Mouse (Mus musculus) hindbrain, postnatal 0 days (tissue): ENCODE data around the gene Sept12. TPM values are rescaled to one million over a fixed set of nuclear protein-coding genes. Genes with fewer than 3 reads are reported as not detected.
A peak's percentile ranks its signal among the peaks of the same experiment; 100 is the strongest.

ENCODE experiments used
- ATAC-seq: fragments of 200-750 bp; cut with Nextera tagmentation; 2 replicates; pipeline ENCODE4 v1.8.0; 2017; ENCODE audit warnings: mild to moderate bottlenecking, moderate TSS enrichment, moderate library complexity
- DNase-seq: peaks from one replicate; pipeline ENCODE4 v3.0.0-alpha.2; 2015; ENCODE audit warnings: low spot score
- H3K27ac ChIP-seq: fragments of 300-500 bp; sonication (generic); 2 replicates; pipeline ENCODE4 v1.5.1; 2014; ENCODE audit warnings: mild to moderate bottlenecking
- H3K27me3 ChIP-seq: fragments of 300-500 bp; sonication (generic); 2 replicates; pipeline ENCODE4 v1.6.1; 2014; ENCODE audit warnings: low read length, mixed read lengths; ENCODE audit not compliant: insufficient read depth
- H3K36me3 ChIP-seq: fragments of 300-500 bp; sonication (generic); 2 replicates; pipeline ENCODE4 v1.6.1; 2014; ENCODE audit warnings: low read length, mixed read lengths; ENCODE audit not compliant: insufficient read depth
- H3K4me1 ChIP-seq: fragments of 300-500 bp; sonication (generic); 2 replicates; pipeline ENCODE4 v1.6.1; 2014; ENCODE audit warnings: antibody characterized with exemption, low read length, mixed read lengths; ENCODE audit not compliant: insufficient read depth
- H3K4me2 ChIP-seq: fragments of 300-500 bp; sonication (generic); 2 replicates; pipeline ENCODE4 v1.6.1; 2014; ENCODE audit warnings: low read depth, mild to moderate bottlenecking, low read length, moderate library complexity, mixed read lengths
- H3K4me3 ChIP-seq: fragments of 300-500 bp; sonication (generic); 2 replicates; pipeline ENCODE4 v1.5.1; 2014; ENCODE audit warnings: low read length
- H3K9ac ChIP-seq: fragments of 300-500 bp; sonication (generic); replicated peaks from 2 replicates; pipeline ENCODE4 v1.6.1; 2014; ENCODE audit warnings: mild to moderate bottlenecking, low read length, moderate library complexity, mixed read lengths
- H3K9me3 ChIP-seq: fragments of 300-500 bp; sonication (generic); 2 replicates; pipeline ENCODE4 v1.6.1; 2016; ENCODE audit warnings: low read length, mixed read lengths
- CTCF ChIP-seq: IDR thresholded peaks from 2 replicates; pipeline ENCODE4 v1.5.1; 2016; ENCODE audit warnings: antibody characterized with exemption, control low read depth, low read depth
- WGBS: fragments of 180-500 bp; shearing (Covaris S2); extraction: QIAGEN DNeasy Blood & Tissue Kit; methylation state at CpG from one replicate; pipeline ENCODE4 v1.1.7; 2014; 5-methylcytosine and 5-hydroxymethylcytosine counted together
- polyA plus RNA-seq: library from polyadenylated mRNA; unstranded; fragments of >200 nt; fragmentation: Nextera tagmentation; extraction: Ambion mirVana; gene quantifications from 2 replicates; pipeline ENCODE4 v1.2.1, GENCODE M21; 2015
- total RNA-seq: library from RNA; depleted of rRNA; stranded (reverse); fragments of >200 nt; gene quantifications from 2 replicates; pipeline ENCODE4 v1.2.3, GENCODE M21; 2014

The Sept12 gene
- total and polyA plus RNA-seq, 2 experiments from 2014 or later = not detected

- 74% methylated on average over 4 of the region's 4 CpGs for WGBS
- DNase-seq (no peak), ATAC-seq (no peak)
- H3K27me3 ChIP-seq = no peaks in the 10 kb centered on the region
- no peak for TF ChIP-seq CTCF
- no peak overlapping the region for H3K4me3 ChIP-seq
- no peak overlapping the region for H3K27ac ChIP-seq
- no peak overlapping the region for H3K9ac ChIP-seq
- no peaks in the 10 kb centered on the region for H3K9me3 ChIP-seq
- H3K4me2 ChIP-seq = no peak overlapping the region
- H3K4me1 ChIP-seq = no peaks in the 10 kb centered on the region
- peaks cover 77% of the 10 kb centered on the region for H3K36me3 ChIP-seq
Observed at GRCm38 (mm10) chr16:4947378-4947777, 50.3 kb downstream of the Sept12 start.

DNA sequence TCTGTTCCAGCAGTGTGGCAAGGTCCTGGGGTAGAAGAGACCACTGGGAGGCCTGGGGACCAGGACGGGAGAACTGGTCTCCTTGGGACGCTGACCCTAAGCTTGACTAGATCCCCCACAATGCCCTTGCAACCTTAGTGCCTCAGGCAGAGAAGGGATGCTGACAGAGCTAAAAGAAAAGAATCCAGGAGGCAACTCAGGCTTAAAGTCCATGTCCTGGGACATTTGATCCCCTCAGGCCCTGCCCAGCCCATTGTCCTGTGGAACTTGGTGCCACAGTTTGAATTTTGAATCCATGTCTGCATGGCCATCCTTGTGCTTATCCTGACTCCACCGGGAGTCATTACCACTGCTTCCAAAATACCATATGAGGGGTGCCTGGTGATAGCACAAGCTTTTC is 51.5 kb downstream of the Sept12 start:
- WGBS = 88% methylated on average over 3 of the region's 3 CpGs
- no peak for TF ChIP-seq CTCF
- Histone ChIP-seq H3K9ac (no peak overlapping the region), H3K4me3 (no peak overlapping the region), H3K9me3 (no peaks in the 10 kb centered on the region), H3K27me3 (no peaks in the 10 kb centered on the region), H3K36me3 (peaks cover 77% of the 10 kb centered on the region), H3K27ac (no peak overlapping the region), H3K4me2 (no peak overlapping the region), H3K4me1 (no peaks in the 10 kb centered on the region)
- no peak for ATAC-seq
- DNase-seq = no peak

DNA sequence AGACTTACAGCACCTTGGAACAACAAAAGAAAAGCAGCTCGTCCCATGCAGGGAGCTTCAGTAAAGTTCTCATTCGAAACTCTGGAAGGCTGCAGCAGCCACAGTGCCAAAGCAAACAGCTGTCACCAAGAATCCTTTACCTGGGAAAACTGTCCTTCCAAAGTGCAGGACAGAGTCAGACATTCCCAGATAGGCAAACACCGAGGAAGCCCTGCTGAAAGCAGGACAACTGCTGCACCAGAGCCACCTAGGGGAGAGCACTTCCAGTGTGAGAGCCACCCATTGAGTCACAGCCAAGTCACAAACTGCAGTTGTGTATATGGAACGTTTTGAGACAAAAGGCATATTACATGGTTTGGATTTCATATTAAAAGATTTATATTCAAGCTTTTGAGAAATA is 52.2 kb downstream of the Sept12 start:
- no peaks in the 10 kb centered on the region for H3K27me3 ChIP-seq
- ATAC-seq (no peak), DNase-seq (no peak)
- H3K9ac ChIP-seq = no peak overlapping the region
- no peak overlapping the region for H3K4me2 ChIP-seq
- peaks cover 77% of the 10 kb centered on the region for H3K36me3 ChIP-seq
- no peak for TF ChIP-seq CTCF
- no peaks in the 10 kb centered on the region for H3K9me3 ChIP-seq
- H3K27ac ChIP-seq = no peak overlapping the region
- no peak overlapping the region for H3K4me3 ChIP-seq
- WGBS = 74% methylated on average over 4 of the region's 4 CpGs
- no peaks in the 10 kb centered on the region for H3K4me1 ChIP-seq

- H3K4me2 ChIP-seq = no peak overlapping the region
- no peak for DNase-seq
- no peak for TF ChIP-seq CTCF
- H3K4me3 ChIP-seq = no peak overlapping the region
- 98% methylated on average over 3 of the region's 3 CpGs for WGBS
- no peak overlapping the region for H3K27ac ChIP-seq
- peaks cover 6% of the 10 kb centered on the region; the same call in 1 of the 2 replicates for H3K4me1 ChIP-seq
- peaks cover 71% of the 10 kb centered on the region for H3K36me3 ChIP-seq
- no peak for ATAC-seq
- no peak overlapping the region for H3K9ac ChIP-seq
- no peaks in the 10 kb centered on the region for H3K27me3 ChIP-seq
- no peaks in the 10 kb centered on the region for H3K9me3 ChIP-seq
Observed at GRCm38 (mm10) chr16:4943431-4943830, 54.2 kb downstream of the Sept12 start.

DNA sequence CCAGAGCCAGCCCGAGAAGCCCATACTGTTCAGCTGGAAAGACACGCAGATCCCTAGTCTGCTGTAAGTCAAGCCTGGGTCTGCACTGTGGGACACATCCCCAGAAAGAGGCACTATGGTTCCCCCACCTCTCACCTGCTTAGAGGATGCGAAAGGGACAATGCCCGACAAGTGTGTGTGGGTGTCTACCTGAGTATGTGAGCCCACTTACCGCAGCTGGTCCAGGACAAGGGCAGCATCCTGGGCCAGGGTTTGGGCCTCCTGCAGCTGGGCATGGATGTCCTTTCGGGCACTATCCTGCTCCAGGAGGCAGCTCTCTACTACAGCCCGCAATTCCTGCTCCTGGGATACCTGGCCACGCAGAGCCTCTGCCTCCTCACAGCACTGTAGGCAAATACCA is 54.8 kb downstream of the Sept12 start:
- H3K9me3 ChIP-seq = no peaks in the 10 kb centered on the region
- no peak overlapping the region for H3K4me2 ChIP-seq
- peaks cover 65% of the 10 kb centered on the region for H3K36me3 ChIP-seq
- H3K4me3 ChIP-seq = no peak overlapping the region
- no peak overlapping the region for H3K9ac ChIP-seq
- DNase-seq (no peak), ATAC-seq (no peak)
- H3K27ac ChIP-seq = no peak overlapping the region
- no peaks in the 10 kb centered on the region for H3K27me3 ChIP-seq
- WGBS = 94% methylated on average over 8 of the region's 8 CpGs
- TF ChIP-seq CTCF = no peak
- peaks cover 6% of the 10 kb centered on the region; the same call in 1 of the 2 replicates for H3K4me1 ChIP-seq

- Histone ChIP-seq H3K4me3 (no peak overlapping the region), H3K4me2 (no peak overlapping the region), H3K36me3 (peaks cover 59% of the 10 kb centered on the region), H3K27ac (no peak overlapping the region), H3K9me3 (no peaks in the 10 kb centered on the region), H3K27me3 (no peaks in the 10 kb centered on the region), H3K9ac (no peak overlapping the region), H3K4me1 (peaks cover 6% of the 10 kb centered on the region; the same call in 1 of the 2 replicates)
- DNase-seq (no peak), ATAC-seq (no peak)
- TF ChIP-seq CTCF = no peak
Observed at GRCm38 (mm10) chr16:4941016-4941415, 56.6 kb downstream of the Sept12 start.

- peaks cover 59% of the 10 kb centered on the region for H3K36me3 ChIP-seq
- 93% methylated on average over 10 of the region's 10 CpGs for WGBS
- H3K4me2 ChIP-seq = peak overlapping the region; percentile 91
- H3K9me3 ChIP-seq = no peaks in the 10 kb centered on the region
- H3K4me1 ChIP-seq = peaks cover 6% of the 10 kb centered on the region; the same call in 1 of the 2 replicates
- H3K27ac ChIP-seq = peak overlapping the region; percentile 81; the same call in 1 of the 2 replicates
- peak overlapping the region; percentile 93; the same call in 1 of the 2 replicates for H3K9ac ChIP-seq
- no peak overlapping the region; the same call in 1 of the 2 replicates for H3K4me3 ChIP-seq
- ATAC-seq = no peak
- DNase-seq = no peak
- TF ChIP-seq CTCF = no peak
- H3K27me3 ChIP-seq = no peaks in the 10 kb centered on the region
Observed at GRCm38 (mm10) chr16:4940311-4940850, 57.3 kb downstream of the Sept12 start.
